Mouse (Mus musculus) liver, postnatal 0 days (tissue): ENCODE measurements around the gene Syt3.

Experiments
- CTCF ChIP-seq: sonication (generic); IDR thresholded peaks from 2 replicates; pipeline ENCODE4 v1.5.1; 2016; ENCODE audit warnings: antibody characterized with exemption, low read depth
- EP300 ChIP-seq: IDR thresholded peaks from 2 replicates; pipeline ENCODE4 v1.6.1; 2016; ENCODE audit warnings: antibody characterized with exemption, low read depth, mild to moderate bottlenecking

DNA sequence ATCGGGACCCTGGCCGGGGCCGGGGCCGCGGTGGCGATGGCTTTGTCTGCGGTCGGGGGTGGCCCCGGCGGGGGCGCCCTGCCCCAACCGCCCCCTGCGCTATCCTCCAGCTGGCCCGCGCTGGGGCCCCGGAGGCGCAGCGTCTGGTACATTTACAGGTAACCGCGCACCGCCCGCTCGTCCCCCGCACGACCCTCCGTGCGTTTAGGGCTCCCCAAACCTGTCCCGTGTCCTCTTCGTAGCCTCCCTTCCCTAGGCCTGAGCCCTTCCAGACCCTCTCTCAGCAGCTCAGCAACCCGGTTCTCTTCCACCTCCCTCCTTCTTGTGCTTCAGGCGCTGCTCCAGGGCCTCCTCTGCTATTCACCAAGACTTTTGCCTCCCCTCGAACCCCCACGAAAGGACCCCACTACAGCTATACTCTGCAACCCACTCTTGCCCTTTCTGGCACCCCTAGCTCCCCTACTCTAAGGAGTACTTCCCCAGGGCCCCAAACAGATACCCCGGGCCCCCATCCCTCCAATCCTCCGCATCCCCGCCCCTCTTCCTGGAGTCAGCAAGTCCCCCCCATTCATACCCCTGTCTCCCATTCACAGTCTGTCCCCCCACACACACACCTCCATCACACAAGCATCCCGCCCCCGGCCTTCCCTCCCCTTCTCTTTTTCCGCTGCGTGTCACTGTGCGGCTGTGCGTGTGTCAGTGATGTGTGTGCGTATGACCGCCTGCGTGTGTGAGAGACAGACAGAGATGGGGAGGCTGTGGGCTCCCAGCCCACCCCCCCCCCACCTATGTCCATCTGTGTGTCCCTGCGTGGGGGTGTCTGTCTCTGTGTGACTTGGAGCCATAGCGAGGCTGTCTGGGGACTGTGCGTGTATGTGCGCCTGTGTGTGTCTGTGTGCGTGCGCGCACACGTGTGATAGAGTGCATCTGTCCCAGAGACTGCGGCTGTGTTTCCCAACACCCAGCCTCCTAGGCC, 47.6 kb upstream of the Syt3 start:
- TF ChIP-seq CTCF (no peak), EP300 (no peak)
